Mouse (Mus musculus) olfactory bulb, adult 2 months (tissue): ENCODE measurements around the gene Ramp2.

Experiments used
- CTCF ChIP-seq: fragments of 200-500 bp; IDR thresholded peaks from 2 replicates; pipeline ENCODE4 v1.5.1; 2012; ENCODE audit warnings: low read depth, mild to moderate bottlenecking, low read length, moderate library complexity; ENCODE audit not compliant: insufficient read depth
- POLR2A ChIP-seq: fragments of 200-500 bp; IDR thresholded peaks from 2 replicates; pipeline ENCODE4 v1.6.1; 2012; ENCODE audit warnings: mild to moderate bottlenecking, low read depth, low read length, moderate library complexity; ENCODE audit not compliant: insufficient read depth

- TF ChIP-seq POLR2A, result no peak
- TF ChIP-seq CTCF, result no peak
Observed at GRCm38 (mm10) chr11:101247521-101248030, 1.7 kb downstream of the Ramp2 start.
